Mouse (Mus musculus): ENCODE results near the gene Zfyve28.

- TF ChIP-seq CTCF (IDR thresholded peaks at IDR 0.05; ENCODE audit: low read depth) (no peak), EP300 (IDR thresholded peaks at IDR 0.05; ENCODE audit: low read depth) (no peak)
Measured at GRCm38 (mm10) chr5:34295141-34295540, 6.9 kb upstream of the Zfyve28 start.

Data from heart, postnatal 0 days (tissue).